Mouse (Mus musculus) cerebellum, adult 2 months (tissue): ENCODE results near the gene Ghr.

Source experiments
- CTCF ChIP-seq: fragments of 200-500 bp; IDR thresholded peaks from 2 replicates; pipeline ENCODE4 v1.5.1; 2011; ENCODE audit warnings: low read depth, mild to moderate bottlenecking, control low read depth, low read length, moderate library complexity, borderline replicate concordance; ENCODE audit not compliant: insufficient read depth
- POLR2A ChIP-seq: fragments of 200-500 bp; IDR thresholded peaks from 2 replicates; pipeline ENCODE4 v1.6.1; 2011; ENCODE audit warnings: low read length, control low read depth, borderline replicate concordance; ENCODE audit not compliant: insufficient read depth

DNA sequence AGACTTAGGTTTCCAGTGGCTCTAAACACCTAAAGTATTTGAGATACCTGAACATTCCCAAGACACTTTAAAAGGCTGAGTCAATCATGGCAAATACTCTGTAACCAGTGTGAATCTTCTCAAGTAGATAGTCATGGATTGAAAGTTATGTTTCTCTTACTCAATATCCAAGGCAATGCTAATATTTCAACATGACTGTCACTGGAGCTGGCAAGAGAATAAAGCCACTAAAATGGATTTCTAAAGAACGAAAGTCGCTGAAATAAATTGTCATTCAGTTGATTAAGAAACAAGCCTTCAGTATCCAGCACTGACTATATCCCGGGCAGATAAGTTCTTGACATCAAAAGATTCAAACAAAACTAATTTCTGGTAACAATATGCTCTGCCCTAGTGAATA lies 37.1 kb upstream of the Ghr start:
- TF ChIP-seq CTCF (no peak), POLR2A (no peak)
